Mouse (Mus musculus): ENCODE data around the gene Scmh1.

Gene Scmh1

DNA sequence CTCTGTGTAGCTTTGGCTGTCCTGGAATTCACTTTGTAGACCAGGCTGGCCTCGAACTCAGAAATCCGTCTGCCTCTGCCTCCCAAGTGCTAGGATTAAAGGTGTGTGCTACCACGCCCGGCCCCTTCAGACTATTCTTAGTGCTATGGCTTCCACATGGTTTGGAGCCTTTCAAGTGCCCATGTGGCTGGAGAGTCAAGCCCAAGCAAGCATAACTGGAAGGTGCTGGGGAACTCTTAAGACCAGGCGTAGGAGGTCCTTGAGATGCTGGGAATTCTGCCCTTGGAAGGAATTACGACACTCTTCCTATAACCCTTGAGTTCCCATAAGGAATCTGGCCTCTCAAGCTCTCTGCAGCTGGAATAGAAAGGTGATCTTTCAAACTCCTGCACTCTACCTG is 151.5 kb downstream of the Scmh1 start:
- DNase-seq (ENCODE audit: low spot score), result no peak

DNA sequence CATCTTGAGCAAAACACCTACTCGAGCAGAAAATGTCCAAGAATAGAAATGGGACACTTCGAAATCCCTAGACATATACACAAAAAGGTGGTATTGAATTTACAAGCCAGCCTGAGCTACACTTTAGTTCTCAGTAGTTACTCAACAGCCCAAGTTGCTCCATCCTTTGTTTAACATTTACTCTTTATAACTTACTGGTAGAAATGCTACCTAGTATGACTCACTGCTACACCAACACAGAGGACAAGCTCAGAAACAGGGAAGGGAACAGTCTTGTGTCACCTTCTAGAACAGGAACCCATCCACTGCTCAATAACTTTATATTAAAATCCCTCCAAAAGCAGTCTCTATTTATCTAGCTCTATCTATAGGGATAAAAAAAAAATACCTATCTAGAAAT is 160.6 kb downstream of the Scmh1 start:
- no peak for DNase-seq (ENCODE audit: low spot score)

DNA sequence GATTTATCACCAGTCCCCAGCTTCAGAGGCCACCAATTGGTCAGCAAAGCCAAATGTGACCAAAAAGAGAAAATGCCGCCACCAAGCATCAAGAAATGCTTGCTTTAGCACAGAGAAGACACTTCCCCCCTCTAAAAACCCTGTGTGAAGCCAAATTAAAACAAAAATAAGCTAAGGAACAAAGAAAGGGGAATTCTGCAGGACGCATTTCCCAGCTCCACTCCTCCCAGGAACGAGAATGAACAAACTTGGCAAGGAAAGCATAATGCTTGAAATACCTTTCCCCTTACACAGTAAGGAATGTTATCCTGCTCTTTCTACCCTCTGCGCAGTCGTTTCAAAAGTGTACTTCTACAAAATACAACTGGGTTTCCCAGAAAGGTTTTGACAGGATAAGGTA is 162.9 kb downstream of the Scmh1 start:
- no peak for DNase-seq (ENCODE audit: low spot score)

- no peak for DNase-seq (ENCODE audit: low spot score)
Measured at GRCm38 (mm10) chr4:120569025-120569424, 163.9 kb downstream of the Scmh1 start.

DNA sequence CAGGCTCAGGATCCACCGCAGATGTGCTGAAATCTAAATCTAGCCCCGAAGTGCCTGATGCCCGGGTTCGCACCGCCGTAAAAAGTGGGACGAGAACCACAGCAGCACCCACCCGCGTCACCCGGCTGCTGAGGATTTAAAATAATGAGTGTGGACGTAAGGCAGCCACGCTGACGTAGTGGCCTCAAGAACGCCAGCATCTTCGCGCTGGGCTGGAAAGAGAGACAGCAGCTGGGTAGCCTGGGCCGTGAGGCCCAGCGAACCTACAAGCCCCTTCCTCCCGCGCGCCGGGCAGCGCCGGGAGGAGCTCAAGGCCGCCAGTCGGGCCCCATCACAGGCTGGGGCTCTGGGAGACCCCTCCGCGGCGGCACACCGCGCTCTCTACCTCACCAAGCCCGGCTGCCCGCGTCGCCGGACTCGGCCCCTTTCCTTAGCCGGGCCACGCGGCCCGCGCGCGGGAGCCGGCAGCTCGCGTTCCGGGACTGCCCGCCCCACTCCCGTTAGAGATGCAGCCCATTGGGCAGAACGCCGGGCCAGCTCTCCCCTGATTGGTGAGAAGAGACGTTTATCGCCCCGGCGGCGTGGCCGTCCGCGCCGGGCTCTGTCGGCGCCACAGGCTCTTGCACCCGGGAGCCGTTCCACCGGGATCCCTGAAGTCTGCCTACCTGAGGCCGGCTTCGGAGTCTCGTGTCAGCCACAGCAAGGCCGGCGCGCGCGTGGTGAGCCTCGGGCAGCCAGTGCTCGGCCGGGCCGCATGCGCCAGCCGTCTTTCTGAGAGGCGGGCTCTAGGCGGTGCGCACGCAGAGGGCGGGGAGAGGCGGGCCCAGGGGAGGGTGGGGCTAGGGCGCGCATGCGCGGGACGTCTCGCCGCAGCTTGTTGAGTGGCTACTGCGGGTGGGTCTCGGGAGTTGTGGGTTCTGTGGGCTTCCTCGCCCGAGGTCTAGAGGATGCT is 164.7 kb downstream of the Scmh1 start, which contains the start of gene Ctps:
Gene Ctps, minus strand, starts transcription at position 791 of the 952 bp plus-strand sequence.
- DNase-seq (ENCODE audit: low spot score), result peak; percentile 91

DNA sequence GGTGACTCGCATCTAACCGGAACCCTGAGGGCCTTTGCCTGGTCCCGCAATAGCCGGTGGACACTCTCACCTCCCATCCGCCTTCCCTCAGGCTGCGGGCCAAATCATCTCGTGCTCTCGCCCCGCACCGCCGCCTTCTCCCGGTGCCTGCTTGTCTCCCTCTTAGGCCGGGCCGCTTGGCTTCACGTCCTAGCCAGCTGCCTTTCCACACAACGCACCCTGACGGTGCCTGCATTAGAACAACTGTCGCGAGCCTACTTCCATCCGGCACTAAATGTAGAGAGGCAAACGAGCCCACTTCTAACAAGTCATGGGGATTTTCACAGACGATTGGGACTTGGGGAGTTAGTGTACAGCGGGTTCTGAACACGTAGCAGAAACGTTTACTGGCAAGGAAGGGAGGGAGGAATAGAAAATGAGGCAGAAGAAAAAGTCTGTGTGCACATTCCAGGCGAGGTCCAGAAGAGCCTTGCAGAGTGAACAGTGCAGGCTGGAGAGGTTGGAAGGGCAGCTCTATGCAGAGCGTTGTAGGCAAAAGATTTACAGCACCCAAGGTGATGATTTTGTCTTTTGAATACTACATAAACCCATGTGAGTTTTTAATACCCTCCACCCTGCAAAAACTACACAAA is 165.5 kb downstream of the Scmh1 start:
- no peak for DNase-seq (ENCODE audit: low spot score)

DNA sequence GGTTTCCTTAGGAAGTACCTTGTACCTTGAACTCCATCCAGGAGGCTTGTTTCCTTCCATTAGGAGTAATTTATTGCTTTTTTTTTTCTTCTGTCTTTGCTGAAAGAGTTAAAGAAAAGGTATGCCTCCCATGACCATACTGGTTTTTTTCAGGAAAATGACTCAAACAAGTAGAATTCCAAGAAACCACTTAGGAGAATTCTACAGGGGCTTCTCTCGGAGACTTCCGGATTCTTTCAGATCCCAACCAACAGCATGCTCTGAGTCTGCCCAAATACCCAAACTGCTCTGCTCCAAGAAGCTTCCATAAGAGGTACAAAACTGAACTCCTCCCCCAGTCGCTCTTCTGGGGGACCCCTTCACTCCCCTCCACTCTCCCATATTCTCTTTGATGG is 166.0 kb downstream of the Scmh1 start:
- DNase-seq (ENCODE audit: low spot score), result no peak

- no peak for DNase-seq (ENCODE audit: low spot score)
Measured at GRCm38 (mm10) chr4:120571691-120572090, 166.6 kb downstream of the Scmh1 start.

Measured in ovary, postnatal 10 days (tissue).